Mouse (Mus musculus): Measurements from ENCODE around the gene Mettl27. TPM values are rescaled to one million over a fixed set of nuclear protein-coding genes. Genes with fewer than 3 reads are reported as not detected.

Mettl27 gene
- polyA plus RNA-seq (2015; fragmentation: Illumina TruSeq; extraction: RNeasy Lipid Tissue Mini Kit (QIAGEN cat#74804); ENCODE audit: low read depth, low replicate concordance) = 6.7 TPM

GRCm38 (mm10) chr5:134932179-134932902 is at the start of gene Mettl27:
Gene Mettl27 (plus strand): TSS chr5:134932368.

GRCm38 (mm10) chr5:134906633-134907032 is 25.5 kb upstream of the Mettl27 start, which contains the start of gene Tmem270:
Gene Tmem270 (minus strand): TSS chr5:134906733.

GRCm38 (mm10) chr5:134915311-134915710 is 16.9 kb upstream of the Mettl27 start, which contains the start of gene Cldn13:
Gene Cldn13 (minus strand): TSS chr5:134915526.

GRCm38 (mm10) chr5:134946857-134947255 is 14.7 kb downstream of the Mettl27 start, which contains the start of gene Cldn4:
Gene Cldn4 (minus strand): TSS chr5:134946934.

GRCm38 (mm10) chr5:134985633-134986297 is 53.6 kb downstream of the Mettl27 start, which contains the start of gene Cldn3:
Gene Cldn3 (plus strand): TSS chr5:134986214.

Other genes starting within 250 kb of the Mettl27 start
- 52.4 TPM for gene Limk1, start 243.8 kb upstream of the Mettl27 start, polyA plus RNA-seq (2015; fragmentation: Illumina TruSeq; extraction: RNeasy Lipid Tissue Mini Kit (QIAGEN cat#74804); ENCODE audit: low read depth, low replicate concordance)
- gene Eln, start 185.0 kb upstream of the Mettl27 start, polyA plus RNA-seq (2015; fragmentation: Illumina TruSeq; extraction: RNeasy Lipid Tissue Mini Kit (QIAGEN cat#74804); ENCODE audit: low read depth, low replicate concordance) = 4.5 TPM
- not detected for gene Tmem270, start 25.6 kb upstream of the Mettl27 start, polyA plus RNA-seq (2015; fragmentation: Illumina TruSeq; extraction: RNeasy Lipid Tissue Mini Kit (QIAGEN cat#74804); ENCODE audit: low read depth, low replicate concordance)
- not detected for gene Cldn13, start 16.8 kb upstream of the Mettl27 start, polyA plus RNA-seq (2015; fragmentation: Illumina TruSeq; extraction: RNeasy Lipid Tissue Mini Kit (QIAGEN cat#74804); ENCODE audit: low read depth, low replicate concordance)
- not detected for gene Cldn4, start 14.6 kb downstream of the Mettl27 start, polyA plus RNA-seq (2015; fragmentation: Illumina TruSeq; extraction: RNeasy Lipid Tissue Mini Kit (QIAGEN cat#74804); ENCODE audit: low read depth, low replicate concordance)
- 0.37 TPM for gene Cldn3, start 53.8 kb downstream of the Mettl27 start, polyA plus RNA-seq (2015; fragmentation: Illumina TruSeq; extraction: RNeasy Lipid Tissue Mini Kit (QIAGEN cat#74804); ENCODE audit: low read depth, low replicate concordance)
- gene Abhd11, start 76.8 kb downstream of the Mettl27 start, polyA plus RNA-seq (2015; fragmentation: Illumina TruSeq; extraction: RNeasy Lipid Tissue Mini Kit (QIAGEN cat#74804); ENCODE audit: low read depth, low replicate concordance) = 49.6 TPM
- gene Stx1a, start 91.1 kb downstream of the Mettl27 start, polyA plus RNA-seq (2015; fragmentation: Illumina TruSeq; extraction: RNeasy Lipid Tissue Mini Kit (QIAGEN cat#74804); ENCODE audit: low read depth, low replicate concordance) = 262 TPM
- 37.6 TPM for gene Dnajc30, start 131.8 kb downstream of the Mettl27 start, polyA plus RNA-seq (2015; fragmentation: Illumina TruSeq; extraction: RNeasy Lipid Tissue Mini Kit (QIAGEN cat#74804); ENCODE audit: low read depth, low replicate concordance)
- gene Bud23, start 132.6 kb downstream of the Mettl27 start, polyA plus RNA-seq (2015; fragmentation: Illumina TruSeq; extraction: RNeasy Lipid Tissue Mini Kit (QIAGEN cat#74804); ENCODE audit: low read depth, low replicate concordance) = 58.5 TPM
- 19.8 TPM for gene Vps37d, start 145.9 kb downstream of the Mettl27 start, polyA plus RNA-seq (2015; fragmentation: Illumina TruSeq; extraction: RNeasy Lipid Tissue Mini Kit (QIAGEN cat#74804); ENCODE audit: low read depth, low replicate concordance)
- gene Mlxipl, start 157.5 kb downstream of the Mettl27 start, polyA plus RNA-seq (2015; fragmentation: Illumina TruSeq; extraction: RNeasy Lipid Tissue Mini Kit (QIAGEN cat#74804); ENCODE audit: low read depth, low replicate concordance) = 2.6 TPM
- gene Tbl2, start 217.3 kb downstream of the Mettl27 start, polyA plus RNA-seq (2015; fragmentation: Illumina TruSeq; extraction: RNeasy Lipid Tissue Mini Kit (QIAGEN cat#74804); ENCODE audit: low read depth, low replicate concordance) = 13.0 TPM
- 59.0 TPM for gene Bcl7b, start 235.9 kb downstream of the Mettl27 start, polyA plus RNA-seq (2015; fragmentation: Illumina TruSeq; extraction: RNeasy Lipid Tissue Mini Kit (QIAGEN cat#74804); ENCODE audit: low read depth, low replicate concordance)